Mouse (Mus musculus): ENCODE results near the gene Satb2. TPM values are rescaled to one million over a fixed set of nuclear protein-coding genes. Genes with fewer than 3 reads are reported as not detected.

Gene Satb2
- total RNA-seq, 1 experiment from 2014 or later, result 0.20 TPM

- ATAC-seq (replicated peaks in 1 of 2; ENCODE audit: insufficient read depth in 1 of 2, low FRiP score in 2 of 2, low TSS enrichment in 1 of 2, low read depth in 1 of 2, poor library complexity in 2 of 2, severe bottlenecking in 2 of 2), result no peak
Observed at GRCm38 (mm10) chr1:56976044-56976824, 2.2 kb downstream of the Satb2 start.

- no peak for ATAC-seq (replicated peaks in 1 of 2; ENCODE audit: insufficient read depth in 1 of 2, low FRiP score in 2 of 2, low TSS enrichment in 1 of 2, low read depth in 1 of 2, poor library complexity in 2 of 2, severe bottlenecking in 2 of 2)
Observed at GRCm38 (mm10) chr1:56975546-56975945, 2.9 kb downstream of the Satb2 start.

- no peak for ATAC-seq (replicated peaks in 1 of 2; ENCODE audit: insufficient read depth in 1 of 2, low FRiP score in 2 of 2, low TSS enrichment in 1 of 2, low read depth in 1 of 2, poor library complexity in 2 of 2, severe bottlenecking in 2 of 2)
Observed at GRCm38 (mm10) chr1:56974187-56974586, 4.3 kb downstream of the Satb2 start.

- ATAC-seq (replicated peaks in 1 of 2; ENCODE audit: insufficient read depth in 1 of 2, low FRiP score in 2 of 2, low TSS enrichment in 1 of 2, low read depth in 1 of 2, poor library complexity in 2 of 2, severe bottlenecking in 2 of 2), result peak in 1 of 2 experiments; percentile 4; a peak in 1 of 4 replicates
Observed at GRCm38 (mm10) chr1:56973593-56973950, 4.9 kb downstream of the Satb2 start.

- ATAC-seq (replicated peaks in 1 of 2; ENCODE audit: insufficient read depth in 1 of 2, low FRiP score in 2 of 2, low TSS enrichment in 1 of 2, low read depth in 1 of 2, poor library complexity in 2 of 2, severe bottlenecking in 2 of 2), result peak; percentile 43 to 63
Observed at GRCm38 (mm10) chr1:56972950-56973592, 5.4 kb downstream of the Satb2 start.

GRCm38 (mm10) chr1:56972251-56972949 lies 6.0 kb downstream of the Satb2 start:
- ATAC-seq (replicated peaks in 1 of 2; ENCODE audit: insufficient read depth in 1 of 2, low FRiP score in 2 of 2, low TSS enrichment in 1 of 2, low read depth in 1 of 2, poor library complexity in 2 of 2, severe bottlenecking in 2 of 2), result peak in 1 of 2 experiments; percentile 16; a peak in 2 of 4 replicates

GRCm38 (mm10) chr1:56971942-56972250 lies 6.6 kb downstream of the Satb2 start:
- no peak for ATAC-seq (replicated peaks in 1 of 2; ENCODE audit: insufficient read depth in 1 of 2, low FRiP score in 2 of 2, low TSS enrichment in 1 of 2, low read depth in 1 of 2, poor library complexity in 2 of 2, severe bottlenecking in 2 of 2)

GRCm38 (mm10) chr1:56971441-56971861 lies 7.0 kb downstream of the Satb2 start:
- no peak for ATAC-seq (replicated peaks in 1 of 2; ENCODE audit: insufficient read depth in 1 of 2, low FRiP score in 2 of 2, low TSS enrichment in 1 of 2, low read depth in 1 of 2, poor library complexity in 2 of 2, severe bottlenecking in 2 of 2)

GRCm38 (mm10) chr1:56970740-56971141 lies 7.7 kb downstream of the Satb2 start:
- ATAC-seq (replicated peaks in 1 of 2; ENCODE audit: insufficient read depth in 1 of 2, low FRiP score in 2 of 2, low TSS enrichment in 1 of 2, low read depth in 1 of 2, poor library complexity in 2 of 2, severe bottlenecking in 2 of 2), result 0 out of 4 replicates have a peak, but pooled peaks of 1 of the 2 experiments have one; percentile 18

GRCm38 (mm10) chr1:56969364-56970360 lies 8.8 kb downstream of the Satb2 start:
- 0 out of 4 replicates have a peak, but pooled peaks have one; percentile 7 to 19 for ATAC-seq (replicated peaks in 1 of 2; ENCODE audit: insufficient read depth in 1 of 2, low FRiP score in 2 of 2, low TSS enrichment in 1 of 2, low read depth in 1 of 2, poor library complexity in 2 of 2, severe bottlenecking in 2 of 2)

GRCm38 (mm10) chr1:56965879-56966579 lies 12.4 kb downstream of the Satb2 start:
- ATAC-seq (replicated peaks in 1 of 2; ENCODE audit: insufficient read depth in 1 of 2, low FRiP score in 2 of 2, low TSS enrichment in 1 of 2, low read depth in 1 of 2, poor library complexity in 2 of 2, severe bottlenecking in 2 of 2), result no peak

- no peak for ATAC-seq (replicated peaks in 1 of 2; ENCODE audit: insufficient read depth in 1 of 2, low FRiP score in 2 of 2, low TSS enrichment in 1 of 2, low read depth in 1 of 2, poor library complexity in 2 of 2, severe bottlenecking in 2 of 2)
Observed at GRCm38 (mm10) chr1:56964493-56964892, 14.0 kb downstream of the Satb2 start.

GRCm38 (mm10) chr1:56963291-56963690 lies 15.2 kb downstream of the Satb2 start:
- no peak for ATAC-seq (replicated peaks in 1 of 2; ENCODE audit: insufficient read depth in 1 of 2, low FRiP score in 2 of 2, low TSS enrichment in 1 of 2, low read depth in 1 of 2, poor library complexity in 2 of 2, severe bottlenecking in 2 of 2)

- ATAC-seq (replicated peaks in 1 of 2; ENCODE audit: insufficient read depth in 1 of 2, low FRiP score in 2 of 2, low TSS enrichment in 1 of 2, low read depth in 1 of 2, poor library complexity in 2 of 2, severe bottlenecking in 2 of 2), result no peak
Observed at GRCm38 (mm10) chr1:56958996-56959395, 19.5 kb downstream of the Satb2 start.

GRCm38 (mm10) chr1:56957942-56958341 lies 20.5 kb downstream of the Satb2 start:
- ATAC-seq (replicated peaks in 1 of 2; ENCODE audit: insufficient read depth in 1 of 2, low FRiP score in 2 of 2, low TSS enrichment in 1 of 2, low read depth in 1 of 2, poor library complexity in 2 of 2, severe bottlenecking in 2 of 2), result no peak

- ATAC-seq (replicated peaks in 1 of 2; ENCODE audit: insufficient read depth in 1 of 2, low FRiP score in 2 of 2, low TSS enrichment in 1 of 2, low read depth in 1 of 2, poor library complexity in 2 of 2, severe bottlenecking in 2 of 2), result no peak
Observed at GRCm38 (mm10) chr1:56956811-56957210, 21.6 kb downstream of the Satb2 start.

- no peak; a peak in 1 of 4 replicates for ATAC-seq (replicated peaks in 1 of 2; ENCODE audit: insufficient read depth in 1 of 2, low FRiP score in 2 of 2, low TSS enrichment in 1 of 2, low read depth in 1 of 2, poor library complexity in 2 of 2, severe bottlenecking in 2 of 2)
Observed at GRCm38 (mm10) chr1:56955739-56956085, 22.7 kb downstream of the Satb2 start.

Data from hematopoietic stem cell, adult 5-6 weeks (primary cell).